Mouse (Mus musculus): ENCODE data around the gene Olfr1487. TPM values are rescaled to one million over a fixed set of nuclear protein-coding genes. Genes with fewer than 3 reads are reported as not detected.

Gene Olfr1487
- not detected for polyA plus RNA-seq (2017; shearing (Covaris generic))

GRCm38 (mm10) chr19:13617075-13617474 lies at the start of gene Olfr1487:
TSS of gene Olfr1487 (plus strand) at chr19:13617375.

GRCm38 (mm10) chr19:13583211-13583610 lies 34.0 kb upstream of the Olfr1487 start, which contains the start of gene Olfr1484:
TSS of gene Olfr1484 (plus strand) at chr19:13583511.

GRCm38 (mm10) chr19:13631321-13631720 lies 14.1 kb downstream of the Olfr1487 start, which contains the start of gene Olfr1489:
TSS of gene Olfr1489 (plus strand) at chr19:13631621.

GRCm38 (mm10) chr19:13650791-13651190 lies 33.6 kb downstream of the Olfr1487 start, which contains the start of gene Olfr1490:
TSS of gene Olfr1490 (plus strand) at chr19:13651091.

Other genes starting within 250 kb of the Olfr1487 start
- not detected for gene Olfr1469, start 209.5 kb upstream of the Olfr1487 start, polyA plus RNA-seq (2017; shearing (Covaris generic))
- 0.11 TPM for gene Olfr1471, start 174.0 kb upstream of the Olfr1487 start, polyA plus RNA-seq (2017; shearing (Covaris generic))
- gene Olfr1472, start 161.3 kb upstream of the Olfr1487 start, polyA plus RNA-seq (2017; shearing (Covaris generic)), result not detected
- not detected for gene Olfr1474, start 147.8 kb upstream of the Olfr1487 start, polyA plus RNA-seq (2017; shearing (Covaris generic))
- gene Olfr1475, start 137.2 kb upstream of the Olfr1487 start, polyA plus RNA-seq (2017; shearing (Covaris generic)), result not detected
- not detected for gene Olfr1477, start 116.8 kb upstream of the Olfr1487 start, polyA plus RNA-seq (2017; shearing (Covaris generic))
- not detected for gene Olfr1480, start 89.5 kb upstream of the Olfr1487 start, polyA plus RNA-seq (2017; shearing (Covaris generic))
- not detected for gene Olfr1484, start 33.9 kb upstream of the Olfr1487 start, polyA plus RNA-seq (2017; shearing (Covaris generic))
- gene Olfr1489, start 14.2 kb downstream of the Olfr1487 start, polyA plus RNA-seq (2017; shearing (Covaris generic)), result not detected
- not detected for gene Olfr1490, start 33.7 kb downstream of the Olfr1487 start, polyA plus RNA-seq (2017; shearing (Covaris generic))
- gene Olfr1491, start 79.9 kb downstream of the Olfr1487 start, polyA plus RNA-seq (2017; shearing (Covaris generic)), result not detected
- not detected for gene Olfr1493-ps1, start 105.9 kb downstream of the Olfr1487 start, polyA plus RNA-seq (2017; shearing (Covaris generic))
- gene Olfr1494, start 122.4 kb downstream of the Olfr1487 start, polyA plus RNA-seq (2017; shearing (Covaris generic)), result not detected
- gene Olfr1495, start 147.2 kb downstream of the Olfr1487 start, polyA plus RNA-seq (2017; shearing (Covaris generic)), result not detected
- not detected for gene Olfr1496, start 160.5 kb downstream of the Olfr1487 start, polyA plus RNA-seq (2017; shearing (Covaris generic))
- not detected for gene Olfr1497, start 180.8 kb downstream of the Olfr1487 start, polyA plus RNA-seq (2017; shearing (Covaris generic))
- not detected for gene Olfr1499, start 202.1 kb downstream of the Olfr1487 start, polyA plus RNA-seq (2017; shearing (Covaris generic))
- not detected for gene Olfr1500, start 213.1 kb downstream of the Olfr1487 start, polyA plus RNA-seq (2017; shearing (Covaris generic))
- not detected for gene Olfr1501, start 233.3 kb downstream of the Olfr1487 start, polyA plus RNA-seq (2017; shearing (Covaris generic))
- gene Olfr1502, start 244.4 kb downstream of the Olfr1487 start, polyA plus RNA-seq (2017; shearing (Covaris generic)), result not detected